Comparison of ENCODE assay signal across 29 mouse cellular contexts in genomic region chrX:164046736-164047135, GRCm38 (mm10). TPM values are rescaled to one million over a fixed set of nuclear protein-coding genes. Genes with fewer than 3 reads are reported as not detected.
DNase-seq lines count a peak whose midpoint lies in the region; ATAC-seq and TF ChIP-seq lines count a peak whose summit lies in the region.
"Had no signal": no experiment of that assay in that cellular context is flagged by ENCODE, and none has a peak within 500 bp of the region (broad histone marks: within the 10 kb centered on the region; RNA-seq: fewer than 3 reads in every experiment).

No protein-coding gene starts in this region.

- H3K4me3 ChIP-seq in stomach, postnatal 0 days (ENCODE audit: low read depth, low read length), result no peak overlapping the region
- no peak overlapping the region for H3K4me3 ChIP-seq in forebrain, embryonic 10.5 days
- H3K4me3 ChIP-seq: embryonic facial prominence, embryonic 13.5 days; embryonic facial prominence, embryonic 15.5 days; erythroblast, embryonic 14.5 days; forebrain, embryonic 13.5 days; forebrain, embryonic 15.5 days had no signal

- no peak for TF ChIP-seq EP300 in stomach, postnatal 0 days (optimal IDR thresholded peaks at IDR 0.05)

- TF ChIP-seq CTCF in stomach, postnatal 0 days (IDR thresholded peaks at IDR 0.05; ENCODE audit: low read depth), result no peak

- H3K4me1 ChIP-seq in stomach, postnatal 0 days (replicated peaks; ENCODE audit: control insufficient read depth, insufficient read depth), result no peaks in the 10 kb centered on the region
- no peaks in the 10 kb centered on the region for H3K4me1 ChIP-seq in forebrain, embryonic 10.5 days
- H3K4me1 ChIP-seq: embryonic facial prominence, embryonic 13.5 days; embryonic facial prominence, embryonic 15.5 days; forebrain, embryonic 13.5 days; forebrain, embryonic 15.5 days had no signal

- no peaks in the 10 kb centered on the region for H3K9me3 ChIP-seq in stomach, postnatal 0 days (ENCODE audit: control insufficient read depth, low read length)
- H3K9me3 ChIP-seq in forebrain, embryonic 10.5 days, result no peaks in the 10 kb centered on the region
- H3K9me3 ChIP-seq: embryonic facial prominence, embryonic 13.5 days; embryonic facial prominence, embryonic 15.5 days; forebrain, embryonic 13.5 days; forebrain, embryonic 15.5 days; G1E had no signal

- no peaks in the 10 kb centered on the region for H3K27me3 ChIP-seq in stomach, postnatal 0 days (ENCODE audit: control insufficient read depth, insufficient read depth, low read length)
- peaks cover 60% of the 10 kb centered on the region for H3K27me3 ChIP-seq in forebrain, embryonic 10.5 days (ENCODE audit: poor library complexity, severe bottlenecking)
- H3K27me3 ChIP-seq: CH12.LX; embryonic facial prominence, embryonic 15.5 days; forebrain, embryonic 13.5 days; forebrain, embryonic 15.5 days; Patski had no signal

- H3K36me3 ChIP-seq in stomach, postnatal 0 days (ENCODE audit: control insufficient read depth, insufficient read depth, low read length), result no peaks in the 10 kb centered on the region
- H3K36me3 ChIP-seq in forebrain, embryonic 10.5 days (replicated peaks), result no peaks in the 10 kb centered on the region
- H3K36me3 ChIP-seq: embryonic facial prominence, embryonic 13.5 days; embryonic facial prominence, embryonic 15.5 days; forebrain, embryonic 15.5 days; G1E had no signal

- H3K4me2 ChIP-seq in stomach, postnatal 0 days (replicated peaks; ENCODE audit: low read depth), result no peak overlapping the region
- H3K4me2 ChIP-seq: embryonic facial prominence, embryonic 13.5 days; embryonic facial prominence, embryonic 15.5 days; forebrain, embryonic 13.5 days; forebrain, embryonic 15.5 days had no signal

- ATAC-seq in common myeloid progenitor, adult 5-6 weeks (replicated peaks; ENCODE audit: low read depth, poor library complexity, severe bottlenecking), result peak; percentile 99
- ATAC-seq in hematopoietic stem cell, adult 5-6 weeks (replicated peaks in 1 of 2; ENCODE audit: insufficient read depth in 1 of 2, low FRiP score in 2 of 2, low TSS enrichment in 1 of 2, low read depth in 1 of 2, poor library complexity in 2 of 2, severe bottlenecking in 2 of 2), result peak; percentile 96
- ATAC-seq in stomach, postnatal 0 days (ENCODE audit: low FRiP score, low TSS enrichment), result no peak
- ATAC-seq: activated CD4-positive, CD25-positive, alpha-beta regulatory T cell, adult 4 months; CD4-positive, CD25-positive, alpha-beta regulatory T cell, adult 4 months; forebrain, embryonic 13.5 days; forebrain, embryonic 15.5 days; forebrain, postnatal 0 days; Patski had no signal

- H3K27ac ChIP-seq in stomach, postnatal 0 days (replicated peaks), result no peak overlapping the region
- H3K27ac ChIP-seq in forebrain, embryonic 10.5 days, result no peak overlapping the region
- H3K27ac ChIP-seq: embryonic facial prominence, embryonic 13.5 days; embryonic facial prominence, embryonic 15.5 days; forebrain, embryonic 13.5 days; forebrain, embryonic 15.5 days had no signal

- peak; percentile 57 for DNase-seq in heart, adult 11 months
- DNase-seq in heart, postnatal 4 days, result no peak
- peak; percentile 84 for DNase-seq in 416B (ENCODE audit: low read depth)
- DNase-seq in stomach, postnatal 0 days (ENCODE audit: low spot score), result no peak
- DNase-seq in cerebellum, postnatal 25 days, result no peak
- DNase-seq in forebrain, embryonic 10.5 days (ENCODE audit: extremely low spot score, low spot score), result no peak
- DNase-seq: adrenal gland, adult 8-10 months; adrenal gland, postnatal 14 days; B cell, adult 2 months; cerebellum, adult 11 months; cerebellum, adult 18-20 months; cerebellum, adult 8-10 months; cerebellum, adult 9-11 months; cerebellum, postnatal 14 days; embryo, embryonic 11 days; forebrain, postnatal 0 days had no signal

- WGBS in stomach, postnatal 0 days, result 66% methylated on average over 2 of the region's 2 CpGs
- 87% methylated on average over 2 of the region's 2 CpGs for WGBS in forebrain, embryonic 10.5 days

- H3K9ac ChIP-seq in stomach, postnatal 0 days (ENCODE audit: low read length), result no peak overlapping the region
- H3K9ac ChIP-seq: embryonic facial prominence, embryonic 13.5 days; embryonic facial prominence, embryonic 15.5 days; forebrain, embryonic 13.5 days; forebrain, embryonic 15.5 days; forebrain, postnatal 0 days had no signal

RNA-seq across cellular contexts. Expression of gene Car5b, which starts 18.9 kb away (rescaled TPM):
- total RNA-seq in heart, postnatal 4 days (2021), result under 1 TPM; 0.41 to 0.60 TPM
- 0.69 TPM in 1 of 2 replicates, not detected in the other for total RNA-seq in common myeloid progenitor, adult 5-6 weeks (2017)
- total RNA-seq in hematopoietic stem cell, adult 5-6 weeks (2017), result 1.5 and 2.1 TPM in 2 replicates
- polyA plus RNA-seq in stomach, postnatal 0 days (2015; fragmentation: Nextera tagmentation; extraction: Ambion mirVana), result 3.8 and 4.2 TPM in 2 replicates
- 0.15 and 0.30 TPM in 2 replicates for polyA plus RNA-seq in forebrain, embryonic 10.5 days (2016; fragmentation: Nextera tagmentation; extraction: Ambion mirVana)
- polyA plus RNA-seq: erythroblast, embryonic 14.5 days; G1E had no signal

RNA-seq across cellular contexts. Expression of gene Siah1b, which starts 29.6 kb away (rescaled TPM):
- 10 to 100 TPM in 1 of 2 experiments, 1 to 10 TPM in 1; 9.9 to 10.4 TPM for total RNA-seq in heart, postnatal 4 days (2021)
- 19.3 and 19.4 TPM in 2 replicates for total RNA-seq in common myeloid progenitor, adult 5-6 weeks (2017)
- 14.9 and 21.8 TPM in 2 replicates for total RNA-seq in hematopoietic stem cell, adult 5-6 weeks (2017)
- 8.9 and 9.5 TPM in 2 replicates for polyA plus RNA-seq in stomach, postnatal 0 days (2015; fragmentation: Nextera tagmentation; extraction: Ambion mirVana)
- polyA plus RNA-seq in forebrain, embryonic 10.5 days (2016; fragmentation: Nextera tagmentation; extraction: Ambion mirVana), result 52.5 and 59.1 TPM in 2 replicates

RNA-seq across cellular contexts. Expression of gene Cltrn, which starts 41.9 kb away (rescaled TPM):
- total RNA-seq in heart, postnatal 4 days (2021), result not detected
- total RNA-seq in common myeloid progenitor, adult 5-6 weeks (2017), result not detected in 2 replicates
- total RNA-seq in hematopoietic stem cell, adult 5-6 weeks (2017), result not detected in 2 replicates
- polyA plus RNA-seq in stomach, postnatal 0 days (2015; fragmentation: Nextera tagmentation; extraction: Ambion mirVana), result 1.5 and 1.7 TPM in 2 replicates
- polyA plus RNA-seq in forebrain, embryonic 10.5 days (2016; fragmentation: Nextera tagmentation; extraction: Ambion mirVana), result 1.6 and 1.8 TPM in 2 replicates
- total RNA-seq: adrenal gland, adult 8-10 months; adrenal gland, postnatal 14 days; CH12.LX; forebrain, postnatal 0 days had no signal
- polyA plus RNA-seq: activated CD4-positive, CD25-positive, alpha-beta regulatory T cell, adult 4 months; CD4-positive, CD25-positive, alpha-beta regulatory T cell, adult 4 months; embryonic facial prominence, embryonic 11.5 days; embryonic facial prominence, embryonic 15.5 days; erythroblast, embryonic 14.5 days; Patski had no signal

Comparison
In these comparisons a context has a peak if more than half of its experiments do, and no peak if none do; other contexts are left out.
1. DNase-seq: peak in heart, adult 11 months (single experiment) and 416B (single experiment); none in heart, postnatal 4 days (single experiment), stomach, postnatal 0 days (single experiment), cerebellum, postnatal 25 days (0 of 2) and forebrain, embryonic 10.5 days (single experiment).